Comparison of ENCODE assay signal across 10 mouse cellular contexts in genomic region chr10:11061318-11062071, GRCm38 (mm10). TPM values are rescaled to one million over a fixed set of nuclear protein-coding genes. Genes with fewer than 3 reads are reported as not detected.
DNase-seq lines count a peak whose midpoint lies in the region; ATAC-seq lines count a peak whose summit lies in the region.
"Had no signal": no experiment of that assay in that cellular context is flagged by ENCODE, and none has a peak within 500 bp of the region (broad histone marks: within the 10 kb centered on the region; RNA-seq: fewer than 3 reads in every experiment).

No protein-coding gene starts in this region.

- peak; percentile 40 to 60 for DNase-seq in frontal cortex, adult 2 months (ENCODE audit: extremely low spot score in 1 of 2, low spot score in 1 of 2)
- DNase-seq in layer of hippocampus, postnatal 36 days = peak; percentile 83 to 89
- peak; percentile 29 to 36 for DNase-seq in right cerebral cortex, postnatal 36 days (ENCODE audit: low spot score in 2 of 2)
- no peak for DNase-seq in testis, postnatal 10 days (ENCODE audit: low spot score)
- no peak for DNase-seq in adrenal gland, postnatal 10 days
- no peak for DNase-seq in spleen, postnatal 10 days (ENCODE audit: low spot score in 2 of 2)
- DNase-seq: kidney, adult 11 months had no signal

- H3K27me3 ChIP-seq in hindbrain, embryonic 15.5 days = no peaks in the 10 kb centered on the region
- H3K27me3 ChIP-seq in hindbrain, embryonic 12.5 days = no peaks in the 10 kb centered on the region
- H3K27me3 ChIP-seq: liver, embryonic 15.5 days had no signal

- H3K9me3 ChIP-seq in hindbrain, embryonic 15.5 days = no peaks in the 10 kb centered on the region
- H3K9me3 ChIP-seq in hindbrain, embryonic 12.5 days (replicated peaks) = no peaks in the 10 kb centered on the region
- H3K9me3 ChIP-seq: liver, embryonic 15.5 days had no signal

- H3K9ac ChIP-seq in hindbrain, embryonic 15.5 days = no peak overlapping the region
- H3K9ac ChIP-seq in hindbrain, embryonic 12.5 days = no peak overlapping the region
- H3K9ac ChIP-seq: liver, embryonic 15.5 days had no signal

- 64% methylated on average over 10 of the region's 10 CpGs for WGBS in hindbrain, embryonic 15.5 days
- 74% methylated on average over 10 of the region's 10 CpGs for WGBS in hindbrain, embryonic 12.5 days

- H3K4me3 ChIP-seq in hindbrain, embryonic 15.5 days = no peak overlapping the region
- H3K4me3 ChIP-seq in hindbrain, embryonic 12.5 days = no peak overlapping the region
- H3K4me3 ChIP-seq: liver, embryonic 15.5 days had no signal

- H3K36me3 ChIP-seq in hindbrain, embryonic 15.5 days = no peaks in the 10 kb centered on the region
- no peaks in the 10 kb centered on the region for H3K36me3 ChIP-seq in hindbrain, embryonic 12.5 days
- H3K36me3 ChIP-seq: liver, embryonic 15.5 days had no signal

- H3K4me2 ChIP-seq in hindbrain, embryonic 15.5 days = no peak overlapping the region
- no peak overlapping the region for H3K4me2 ChIP-seq in hindbrain, embryonic 12.5 days (replicated peaks)
- H3K4me2 ChIP-seq: liver, embryonic 15.5 days had no signal

- ATAC-seq in hindbrain, embryonic 15.5 days (ENCODE audit: low FRiP score, low read depth) = peak; percentile 81
- no peak for ATAC-seq in hindbrain, embryonic 12.5 days (ENCODE audit: low FRiP score)

- no peak overlapping the region for H3K27ac ChIP-seq in hindbrain, embryonic 15.5 days (replicated peaks)
- H3K27ac ChIP-seq in hindbrain, embryonic 12.5 days = no peak overlapping the region
- H3K27ac ChIP-seq: liver, embryonic 15.5 days had no signal

- no peaks in the 10 kb centered on the region for H3K4me1 ChIP-seq in hindbrain, embryonic 15.5 days (replicated peaks)
- no peaks in the 10 kb centered on the region for H3K4me1 ChIP-seq in hindbrain, embryonic 12.5 days
- H3K4me1 ChIP-seq: liver, embryonic 15.5 days had no signal

RNA-seq across cellular contexts. Expression of gene Grm1, which starts 20.7 kb away (rescaled TPM):
- 9.9 and 10.7 TPM in 2 replicates for polyA plus RNA-seq in hindbrain, embryonic 15.5 days (2015; fragmentation: Nextera tagmentation; extraction: Ambion mirVana)
- polyA plus RNA-seq in hindbrain, embryonic 12.5 days (2016; fragmentation: Nextera tagmentation; extraction: Ambion mirVana) = 0.50 and 0.87 TPM in 2 replicates
- 23.9 and 27.5 TPM in 2 replicates for polyA plus RNA-seq in frontal cortex, adult 2 months (2012; rRNA removed)
- 10 to 100 TPM; 67.7 to 68.2 TPM for total RNA-seq in layer of hippocampus, postnatal 36 days (2021)
- not detected for total RNA-seq in adrenal gland, postnatal 10 days (2021)
- polyA plus RNA-seq: liver, embryonic 15.5 days had no signal

Comparison
In these comparisons a context has a peak if more than half of its experiments do, and no peak if none do; other contexts are left out.
1. DNase-seq: peak in frontal cortex, adult 2 months (2 of 2), layer of hippocampus, postnatal 36 days (2 of 2) and right cerebral cortex, postnatal 36 days (2 of 2); none in testis, postnatal 10 days (single experiment), adrenal gland, postnatal 10 days (single experiment) and spleen, postnatal 10 days (0 of 2).